Mouse (Mus musculus) ES-E14 (cell line): ENCODE measurements around the gene Car9. TPM values are rescaled to one million over a fixed set of nuclear protein-coding genes. Genes with fewer than 3 reads are reported as not detected.

Experiments
- DNase-seq: peaks from one replicate; pipeline ENCODE4 v3.0.0-alpha.2; 2013; ENCODE audit warnings: low read depth, low spot score
- H3K27ac ChIP-seq: 2 replicates; pipeline ENCODE4 v1.5.1; 2012; ENCODE audit warnings: low read depth, mild to moderate bottlenecking, low read length, moderate library complexity, mixed read lengths; ENCODE audit not compliant: poor library complexity, insufficient read depth, severe bottlenecking
- H3K36me3 ChIP-seq: 2 replicates; pipeline ENCODE4 v1.6.1; 2012; ENCODE audit warnings: mild to moderate bottlenecking, low read length, moderate library complexity, mixed read lengths; ENCODE audit not compliant: control insufficient read depth, poor library complexity, insufficient read depth, severe bottlenecking
- H3K4me1 ChIP-seq, 2 experiments: fragments of 150-350 bp in 1 of 2; sonication (generic) in 1 of 2; 2 replicates each; pipeline ENCODE4 v1.6.1; 2012; ENCODE audit warnings: low read length in 2 of 2, mild to moderate bottlenecking in 1 of 2, mixed read lengths in 1 of 2; ENCODE audit not compliant: control insufficient read depth in 2 of 2, insufficient read depth in 2 of 2, poor library complexity in 1 of 2
- H3K4me3 ChIP-seq, 2 experiments: fragments of 150-350 bp in 1 of 2; sonication (generic) in 1 of 2; 2 replicates each; pipeline ENCODE4 v1.5.1; 2012; ENCODE audit warnings: low read length in 2 of 2, low read depth in 1 of 2, mild to moderate bottlenecking in 1 of 2, mixed read lengths in 1 of 2; ENCODE audit not compliant: insufficient read depth in 1 of 2, poor library complexity in 1 of 2, severe bottlenecking in 1 of 2
- H3K9ac ChIP-seq: 2 replicates; pipeline ENCODE4 v1.6.1; 2012; ENCODE audit warnings: low read depth, mild to moderate bottlenecking, low read length, mixed read lengths; ENCODE audit not compliant: poor library complexity, insufficient read depth, severe bottlenecking
- H3K9me3 ChIP-seq: fragments of 150-350 bp; sonication (generic); 2 replicates; pipeline ENCODE4 v1.6.1; 2012; ENCODE audit warnings: low read depth, mild to moderate bottlenecking, low read length; ENCODE audit not compliant: control insufficient read depth, insufficient read depth
- CHD2 ChIP-seq: IDR thresholded peaks from 2 replicates; pipeline ENCODE4 v1.6.1; 2014; ENCODE audit warnings: mild to moderate bottlenecking, low read depth, low read length, inconsistent platforms
- HCFC1 ChIP-seq: IDR thresholded peaks from 2 replicates; pipeline ENCODE4 v1.6.1; 2012; ENCODE audit warnings: low read length, inconsistent platforms, borderline replicate concordance; ENCODE audit not compliant: insufficient read depth
- MAFK ChIP-seq: IDR thresholded peaks from 2 replicates; pipeline ENCODE4 v1.6.1; 2014; ENCODE audit warnings: mild to moderate bottlenecking, low read depth, low read length, inconsistent platforms; ENCODE audit not compliant: insufficient read depth
- ZC3H11A ChIP-seq: IDR thresholded peaks from 2 replicates; pipeline ENCODE4 v1.6.1; 2012; ENCODE audit warnings: low read depth, mild to moderate bottlenecking, inconsistent platforms, low read length, borderline replicate concordance
- ZNF384 ChIP-seq: IDR thresholded peaks from 2 replicates; pipeline ENCODE4 v1.6.1; 2012; ENCODE audit warnings: low read depth, low read length, inconsistent platforms
- in situ Hi-C, 2 experiments: fragments of 600-800 bp; cut with MboI; formaldehyde crosslinking; loops; one replicate each; pipeline ENCODE4 v1.15.1; 2025; ENCODE audit warnings: low sequenced_read_pairs in 2 of 2, inconsistent platforms in 1 of 2; ENCODE audit not compliant: unreplicated experiment in 2 of 2
- total RNA-seq: library from RNA; depleted of rRNA; stranded (reverse); fragments of 300-350 nt; gene quantifications from 2 replicates; pipeline ENCODE4 v1.2.3, GENCODE M21; 2012; rRNA removed

The Car9 gene
- total RNA-seq, result 0.21 and 0.71 TPM in 2 replicates

DNA sequence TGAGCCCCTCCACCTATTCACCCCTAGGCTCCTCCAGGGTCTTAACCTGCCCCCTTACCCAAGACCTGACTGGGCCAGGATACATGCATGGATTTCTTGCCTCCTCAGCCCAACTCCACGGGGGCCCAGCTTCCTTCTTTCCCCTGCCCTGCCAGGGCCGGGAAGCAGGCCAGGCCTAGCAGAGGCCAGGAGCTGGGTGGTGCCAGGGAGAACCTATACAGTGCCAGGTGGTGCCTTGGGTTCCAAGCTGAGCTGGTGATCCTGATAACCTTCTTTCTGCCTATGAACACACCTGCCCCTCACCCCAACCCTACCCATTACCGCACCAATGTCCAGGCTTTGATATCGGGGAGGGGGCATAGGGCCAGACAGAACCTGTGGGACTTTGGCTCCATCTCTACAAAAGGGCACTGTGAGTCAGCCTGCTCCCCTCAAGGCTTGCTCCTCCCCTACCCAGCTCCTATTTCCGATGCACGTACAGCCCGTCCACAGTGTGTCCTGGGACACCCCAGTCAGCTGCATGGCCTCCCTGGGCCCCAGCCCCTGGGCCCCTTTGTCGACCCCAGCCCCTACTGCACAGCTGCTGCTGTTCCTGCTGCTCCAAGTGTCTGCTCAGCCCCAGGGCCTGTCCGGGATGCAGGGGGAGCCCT, at the start of gene Car9:
Gene Car9, plus strand, starts transcription at position 431 of the 650 bp plus-strand sequence.
- H3K4me1 ChIP-seq, result peaks cover 0 to 17% of the 10 kb centered on the region in 2 experiments; a peak in 3 of 4 replicates
- in situ Hi-C loops, result no loop called here
- TF ChIP-seq ZNF384 (no peak), HCFC1 (no peak), ZC3H11A (no peak), MAFK (no peak), CHD2 (no peak)
- H3K4me3 ChIP-seq, result no peak within 1 kb of the TSS; a peak in 1 of 4 replicates
- no peak within 1 kb of the TSS for H3K9ac ChIP-seq
- no peak for DNase-seq
- H3K27ac ChIP-seq, result no peak within 1 kb of the TSS
- no peaks in the 10 kb centered on the region for H3K36me3 ChIP-seq
- H3K9me3 ChIP-seq, result no peaks in the 10 kb centered on the region

DNA sequence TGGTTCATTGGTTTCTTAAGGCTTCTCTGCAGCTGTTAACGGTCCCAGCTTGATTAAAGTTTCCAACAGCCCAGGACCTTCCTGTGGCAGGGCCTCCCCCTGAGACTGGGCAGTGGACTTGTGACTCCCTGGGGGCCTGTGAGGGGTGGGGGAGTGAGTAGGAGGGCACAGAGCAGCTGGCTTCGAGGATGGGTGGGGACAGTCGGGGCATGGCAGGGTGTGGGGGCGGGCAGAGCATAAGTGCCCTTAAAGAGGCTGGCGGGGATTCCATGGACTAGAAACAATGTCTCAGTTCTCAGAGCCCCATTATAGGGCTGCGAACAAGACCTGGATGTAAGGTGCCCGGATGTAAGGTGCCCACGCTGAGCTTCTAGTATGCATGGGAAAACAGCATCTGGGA, 49.6 kb upstream of the Car9 start:
- in situ Hi-C loops, result no loop called here
- DNase-seq, result no peak
- TF ChIP-seq HCFC1 (no peak), MAFK (no peak), CHD2 (no peak), ZNF384 (no peak), ZC3H11A (no peak)
- no peak overlapping the region for H3K4me3 ChIP-seq
- H3K9ac ChIP-seq, result no peak overlapping the region
- peaks cover 0 to 5% of the 10 kb centered on the region in 2 experiments; a peak in 1 of 4 replicates for H3K4me1 ChIP-seq
- H3K27ac ChIP-seq, result no peak overlapping the region
- no peaks in the 10 kb centered on the region for H3K36me3 ChIP-seq
- no peaks in the 10 kb centered on the region for H3K9me3 ChIP-seq

DNA sequence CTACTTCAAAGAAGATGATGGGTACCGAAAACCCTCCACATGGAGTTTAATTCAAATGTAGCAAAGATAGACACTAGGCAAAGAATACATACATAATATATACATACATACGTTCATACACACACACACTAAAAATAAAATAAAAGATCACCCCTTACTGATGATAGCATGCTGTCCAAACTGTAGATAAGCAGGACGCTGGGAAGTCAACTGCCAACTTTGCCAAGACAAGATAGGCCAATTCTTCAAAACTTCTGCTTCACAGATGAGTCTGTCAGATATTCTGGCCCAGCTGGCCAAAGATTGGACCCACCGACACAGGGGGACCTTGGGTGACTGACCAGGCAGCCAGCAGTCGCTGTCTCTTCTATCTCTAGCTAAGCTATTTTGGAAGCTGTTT, 43.7 kb upstream of the Car9 start:
- DNase-seq, result no peak
- in situ Hi-C loops, result no loop called here
- H3K4me3 ChIP-seq, result no peak overlapping the region
- no peaks in the 10 kb centered on the region for H3K9me3 ChIP-seq
- H3K4me1 ChIP-seq, result no peaks in the 10 kb centered on the region
- TF ChIP-seq ZC3H11A, result no peak
- TF ChIP-seq CHD2, result no peak
- no peak for TF ChIP-seq ZNF384
- no peak for TF ChIP-seq MAFK
- TF ChIP-seq HCFC1, result no peak
- no peaks in the 10 kb centered on the region for H3K36me3 ChIP-seq
- H3K27ac ChIP-seq, result no peak overlapping the region
- H3K9ac ChIP-seq, result no peak overlapping the region

DNA sequence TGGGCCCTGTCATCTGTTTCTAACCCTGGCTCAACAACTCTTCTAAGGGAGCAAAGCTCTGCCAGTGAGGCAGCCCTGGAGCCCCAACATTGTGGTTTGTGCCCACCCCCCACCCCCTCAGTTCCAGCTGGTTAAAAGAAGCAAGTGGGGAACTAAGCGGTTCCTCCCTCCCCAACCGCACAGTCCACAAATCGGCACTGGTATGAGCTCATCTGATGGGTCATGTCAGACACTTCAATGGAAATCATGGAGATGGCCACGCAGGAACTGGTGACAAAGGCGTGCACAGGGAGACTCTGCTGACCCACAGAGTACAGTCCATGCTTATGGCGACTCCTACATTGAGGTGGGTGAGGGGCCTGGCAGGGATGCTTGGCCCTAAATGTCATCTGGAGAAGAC, 40.8 kb upstream of the Car9 start:
- no peak for TF ChIP-seq MAFK
- no peaks in the 10 kb centered on the region for H3K36me3 ChIP-seq
- no peak overlapping the region for H3K4me3 ChIP-seq
- in situ Hi-C loops, result no loop called here
- no peak overlapping the region for H3K27ac ChIP-seq
- no peak overlapping the region for H3K9ac ChIP-seq
- H3K9me3 ChIP-seq, result no peaks in the 10 kb centered on the region
- no peaks in the 10 kb centered on the region for H3K4me1 ChIP-seq
- no peak for DNase-seq

DNA sequence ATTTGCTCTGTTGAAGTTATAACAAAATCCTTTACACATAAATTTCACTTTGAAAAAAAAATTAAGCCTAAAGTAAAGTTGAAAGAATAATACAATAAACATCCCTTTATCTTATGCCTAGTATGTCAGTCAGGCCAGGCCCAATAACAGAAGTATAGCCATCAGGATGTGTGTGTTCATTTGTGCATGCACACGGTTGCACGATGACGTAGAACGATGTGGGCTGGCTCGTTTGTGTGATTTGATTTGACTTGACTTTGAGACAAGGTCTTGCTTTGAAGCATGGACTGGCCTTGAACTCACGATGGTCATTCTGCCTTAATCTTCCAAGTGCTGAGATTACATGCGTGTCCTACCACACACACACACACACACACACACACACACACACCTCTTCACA, 39.9 kb upstream of the Car9 start:
- H3K36me3 ChIP-seq, result no peaks in the 10 kb centered on the region
- no peak overlapping the region for H3K4me3 ChIP-seq
- TF ChIP-seq HCFC1, result no peak
- TF ChIP-seq CHD2, result no peak
- TF ChIP-seq ZNF384, result no peak
- no peak for TF ChIP-seq MAFK
- TF ChIP-seq ZC3H11A, result no peak
- no peak overlapping the region for H3K27ac ChIP-seq
- DNase-seq, result no peak
- H3K4me1 ChIP-seq, result no peaks in the 10 kb centered on the region
- in situ Hi-C loops, result no loop called here
- H3K9me3 ChIP-seq, result no peaks in the 10 kb centered on the region
- H3K9ac ChIP-seq, result no peak overlapping the region
